Mouse (Mus musculus): ENCODE results near the gene Smarca2.

- no peak for TF ChIP-seq CTCF (IDR thresholded peaks at IDR 0.05; ENCODE audit: low read depth)
- no peak for TF ChIP-seq EP300 (IDR thresholded peaks at IDR 0.05; ENCODE audit: low read depth)
Observed at GRCm38 (mm10) chr19:26723899-26724298, 119.0 kb downstream of the Smarca2 start.

Data from liver, embryonic 14.5 days (tissue).